Mouse (Mus musculus) frontal cortex, postnatal 36 days (tissue): ENCODE data around the gene Mex3a.
A peak's percentile ranks its signal among the peaks of the same experiment; 100 is the strongest.

Experiments used
- DNase-seq, 2 experiments: peaks; one replicate each; pipeline ENCODE4 v3.0.0; 2022; ENCODE audit warnings: low spot score in 2 of 2

Gene Mex3a

DNA sequence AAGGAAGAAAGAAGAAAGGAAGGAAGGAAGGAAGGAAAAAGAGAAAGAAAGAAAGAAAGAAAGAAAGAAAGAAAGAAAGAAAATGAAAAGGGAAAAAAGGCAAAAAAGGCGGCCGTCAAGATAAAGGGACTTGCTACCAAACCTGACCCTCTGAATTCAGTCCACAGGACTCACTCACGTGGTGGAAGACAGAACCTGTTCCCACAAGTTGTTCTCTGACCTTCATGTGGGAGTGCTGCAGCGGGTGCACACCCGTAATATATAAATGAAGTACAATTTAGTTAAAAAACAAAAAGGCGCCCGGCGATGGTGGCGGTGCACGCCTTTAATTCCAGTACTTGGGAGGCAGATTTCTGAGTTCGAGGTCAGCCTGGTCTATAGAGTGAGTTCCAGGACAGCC is 3.5 kb upstream of the Mex3a start:
- DNase-seq, result no peak

DNA sequence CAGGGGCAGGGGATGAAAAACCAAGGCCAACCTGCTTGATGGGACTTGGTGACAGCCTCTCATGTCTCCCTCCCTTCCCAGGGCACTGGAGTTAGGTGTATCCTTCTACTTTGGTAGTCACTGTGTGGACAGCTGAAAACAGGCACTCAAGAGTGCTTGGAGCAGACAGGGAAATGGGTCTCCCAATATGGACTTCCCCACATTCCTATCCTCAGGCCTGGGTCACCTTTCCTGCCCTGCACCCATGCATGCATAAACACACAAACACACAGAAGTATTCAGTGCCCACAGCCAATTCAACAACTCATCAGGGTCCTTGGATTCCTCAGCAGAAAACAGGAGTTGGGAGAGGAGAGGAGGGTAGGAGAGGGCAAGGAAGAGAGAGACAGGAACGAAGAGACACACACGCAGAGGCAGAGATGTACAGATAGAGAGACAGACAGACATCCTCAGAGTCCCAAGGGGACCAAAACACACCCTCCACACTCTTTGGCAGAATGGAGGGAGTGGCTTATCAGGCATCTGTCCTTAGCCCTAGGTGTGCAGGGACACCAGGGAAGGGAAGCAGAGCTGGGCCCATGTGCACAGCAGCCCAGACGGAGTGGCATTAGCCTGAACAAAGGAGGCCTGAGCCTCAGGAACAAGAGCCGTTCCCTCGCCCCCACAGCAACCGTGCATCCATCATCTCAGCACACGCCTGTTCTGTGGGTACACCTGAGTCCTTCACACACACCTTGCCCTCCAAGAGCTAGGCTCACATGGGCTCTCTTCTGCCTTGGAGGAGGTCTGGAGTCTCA is 2.8 kb upstream of the Mex3a start:
- DNase-seq, result no peak

DNA sequence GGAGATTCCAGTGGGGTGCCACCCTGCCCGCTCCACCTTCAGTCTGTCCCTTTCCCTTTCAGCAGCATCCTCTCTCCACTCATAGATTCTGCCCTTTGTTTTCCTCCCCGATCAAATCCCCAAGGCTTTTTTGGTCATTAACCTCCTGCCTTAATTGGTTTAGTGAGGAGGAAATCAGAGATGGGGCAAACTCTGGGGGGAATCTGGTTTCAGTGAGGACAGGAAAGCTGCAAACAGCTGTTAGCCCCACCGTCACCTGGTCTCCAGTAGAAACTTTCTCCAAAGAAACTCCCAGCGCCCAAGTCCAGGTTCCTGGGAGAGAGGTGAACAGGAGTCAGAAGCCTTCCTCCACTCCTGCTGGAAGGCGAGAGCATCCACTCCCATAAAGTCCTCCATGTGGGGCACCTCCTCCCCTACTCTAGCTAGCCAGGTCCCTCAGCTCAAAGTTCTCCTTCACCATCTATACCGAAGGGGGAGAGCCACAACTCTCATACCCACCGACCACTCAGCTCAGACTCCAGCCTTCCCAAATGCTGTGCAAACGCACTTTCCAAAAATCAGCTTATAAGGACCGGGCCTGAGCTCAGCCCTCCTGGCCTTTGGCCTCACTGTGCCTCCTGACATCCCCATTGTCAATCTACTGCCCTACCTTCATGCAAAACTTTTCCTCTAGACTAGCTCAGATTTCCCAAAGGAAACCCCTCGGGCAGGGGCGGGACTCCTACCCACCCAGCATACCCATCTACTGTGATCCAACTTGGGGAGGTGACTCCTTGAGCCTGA is 1.9 kb upstream of the Mex3a start:
- no peak for DNase-seq

DNA sequence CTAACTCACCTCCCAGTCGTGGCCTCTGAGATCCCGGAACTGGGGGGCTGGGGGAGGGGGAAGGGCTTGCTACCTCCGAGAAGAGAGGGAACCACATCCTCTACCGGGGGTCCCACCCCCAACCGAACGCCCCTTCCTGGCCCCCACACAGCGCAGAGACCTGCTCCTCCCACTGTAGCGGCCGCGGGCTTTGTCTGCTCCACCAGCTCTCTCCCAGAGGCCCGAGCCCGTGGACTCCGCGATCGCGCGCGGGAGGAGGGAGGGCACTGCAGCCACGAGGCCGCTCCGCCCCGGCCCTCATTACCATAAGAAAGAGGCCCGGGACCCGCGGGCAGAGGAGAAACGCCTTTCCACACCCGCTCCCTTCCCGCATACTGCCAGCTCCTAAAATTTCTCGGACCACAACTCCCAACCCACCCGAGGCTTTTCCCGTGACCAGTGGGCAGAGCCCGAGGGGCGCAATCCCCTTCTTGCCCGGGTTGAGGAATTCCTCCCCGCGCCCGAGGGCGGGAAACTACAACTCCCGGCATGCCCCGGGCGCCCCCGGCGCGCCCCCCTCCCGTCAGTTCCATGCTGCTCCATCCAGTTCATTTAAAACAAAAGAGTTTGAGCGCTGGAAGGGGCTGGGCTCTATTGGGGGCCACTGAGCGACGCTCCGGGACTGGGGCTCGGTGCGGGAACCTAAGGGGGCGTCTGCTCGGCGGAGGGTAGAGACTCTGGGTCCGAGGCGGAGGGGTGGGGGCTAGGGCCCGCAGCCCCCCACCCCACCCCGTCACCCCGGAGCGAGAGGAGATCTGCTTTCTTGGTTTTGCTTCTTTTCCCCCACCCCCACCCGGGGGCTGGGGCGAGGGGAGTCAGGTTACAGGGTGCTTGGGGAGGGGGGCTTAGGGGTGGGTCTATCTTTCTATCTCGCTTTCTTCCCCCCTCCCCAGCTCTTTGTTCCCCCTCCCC is 572 bp upstream of the Mex3a start:
- peak; percentile 85 to 89 for DNase-seq

DNA sequence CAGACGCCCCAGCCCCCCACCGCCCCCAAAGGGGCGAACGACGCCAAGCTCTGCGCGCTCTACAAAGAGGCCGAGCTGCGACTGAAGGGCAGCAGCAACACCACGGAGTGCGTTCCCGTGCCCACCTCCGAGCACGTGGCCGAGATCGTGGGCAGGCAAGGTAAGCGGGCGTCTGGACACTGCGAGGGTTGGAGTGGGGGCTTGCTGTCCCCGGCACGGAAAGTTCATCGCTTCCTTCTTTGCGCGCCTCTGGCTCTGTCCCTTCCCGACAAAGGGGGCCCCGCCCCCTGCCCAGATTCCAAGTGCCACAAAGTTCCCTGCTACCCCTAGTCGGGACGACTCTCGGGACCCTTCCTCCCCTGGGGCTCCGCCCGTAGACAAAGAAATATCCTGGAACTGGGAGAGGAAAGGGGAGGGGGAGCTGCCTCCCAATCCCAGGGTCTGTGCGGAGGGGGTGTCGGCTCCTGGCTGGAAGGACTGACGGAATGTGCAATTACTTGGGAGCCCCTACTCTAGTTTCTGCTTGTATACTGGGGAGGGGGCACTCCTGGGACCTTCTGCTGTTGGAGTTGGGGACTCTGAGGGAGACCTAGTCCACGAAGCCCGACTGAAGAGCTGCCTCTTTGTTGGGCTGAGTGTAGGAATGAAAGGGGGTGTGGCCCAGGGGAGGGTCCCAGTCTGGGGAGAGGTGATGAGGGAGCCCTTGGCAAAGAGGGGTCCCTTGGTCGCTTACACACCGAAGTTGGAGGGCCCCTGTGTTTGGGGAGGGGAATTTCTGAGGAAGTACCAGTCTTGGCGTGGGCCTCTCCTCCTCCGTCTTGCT is 705 bp downstream of the Mex3a start:
- DNase-seq, result no peak

DNA sequence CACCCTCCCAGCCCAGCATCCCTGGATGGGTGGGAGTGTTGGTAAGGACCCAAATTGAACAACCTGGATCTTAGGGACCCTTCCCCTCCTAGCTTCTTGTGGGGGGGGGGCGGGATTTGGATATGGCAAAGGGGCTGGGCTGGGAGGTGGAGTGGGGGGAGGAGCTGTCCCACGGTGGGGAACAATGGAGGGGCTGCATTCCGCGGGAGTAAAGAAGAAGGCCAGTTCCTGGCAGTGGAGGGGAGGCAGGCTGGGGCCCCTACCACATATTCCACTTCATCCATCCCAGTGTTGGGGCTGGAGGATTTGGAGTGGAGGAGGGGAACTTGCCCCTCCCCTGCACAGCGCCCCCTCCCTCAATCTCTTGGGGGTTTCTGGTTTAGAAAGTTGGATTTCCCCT is 1.5 kb downstream of the Mex3a start:
- DNase-seq, result no peak

DNA sequence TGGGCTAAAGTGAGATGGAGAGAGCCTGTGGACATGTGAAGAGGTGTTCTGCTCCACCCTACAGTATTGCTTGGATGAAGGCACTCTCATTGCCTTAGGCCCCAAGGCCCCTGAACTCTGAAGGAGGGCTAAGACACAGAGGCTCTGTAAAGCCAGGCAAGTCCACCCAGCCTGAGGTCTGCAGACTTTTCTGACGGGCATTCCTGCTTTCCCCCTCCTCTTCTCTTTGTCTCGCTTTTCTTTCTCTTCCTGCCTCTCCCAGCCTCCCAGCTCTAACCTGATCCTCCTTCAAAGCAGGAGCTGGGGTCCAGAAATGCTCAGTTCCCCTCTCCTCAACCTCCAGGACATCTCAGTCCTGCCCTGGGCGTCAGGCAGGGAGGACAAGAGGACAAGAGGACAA is 2.8 kb downstream of the Mex3a start:
- DNase-seq, result no peak

DNA sequence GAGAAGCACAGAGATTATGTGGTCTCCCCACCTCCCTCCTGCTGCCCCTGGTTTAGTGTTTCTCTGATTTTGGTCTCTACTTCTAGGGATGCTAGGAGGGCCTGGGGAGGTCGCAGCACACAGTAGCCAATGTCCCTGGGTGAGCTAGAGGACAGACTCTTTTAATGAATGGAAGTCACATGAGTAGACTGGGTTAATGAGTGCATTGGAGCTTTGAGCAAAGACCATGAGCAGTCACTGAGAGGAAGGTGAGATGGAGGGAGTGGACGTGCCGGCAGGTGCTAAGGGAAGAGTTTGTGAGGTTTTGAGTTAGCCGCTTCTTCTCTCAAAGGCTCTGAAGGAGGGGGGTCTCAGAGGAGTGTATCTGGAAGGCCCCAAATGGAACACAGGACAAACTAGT is 3.3 kb downstream of the Mex3a start:
- no peak for DNase-seq

DNA sequence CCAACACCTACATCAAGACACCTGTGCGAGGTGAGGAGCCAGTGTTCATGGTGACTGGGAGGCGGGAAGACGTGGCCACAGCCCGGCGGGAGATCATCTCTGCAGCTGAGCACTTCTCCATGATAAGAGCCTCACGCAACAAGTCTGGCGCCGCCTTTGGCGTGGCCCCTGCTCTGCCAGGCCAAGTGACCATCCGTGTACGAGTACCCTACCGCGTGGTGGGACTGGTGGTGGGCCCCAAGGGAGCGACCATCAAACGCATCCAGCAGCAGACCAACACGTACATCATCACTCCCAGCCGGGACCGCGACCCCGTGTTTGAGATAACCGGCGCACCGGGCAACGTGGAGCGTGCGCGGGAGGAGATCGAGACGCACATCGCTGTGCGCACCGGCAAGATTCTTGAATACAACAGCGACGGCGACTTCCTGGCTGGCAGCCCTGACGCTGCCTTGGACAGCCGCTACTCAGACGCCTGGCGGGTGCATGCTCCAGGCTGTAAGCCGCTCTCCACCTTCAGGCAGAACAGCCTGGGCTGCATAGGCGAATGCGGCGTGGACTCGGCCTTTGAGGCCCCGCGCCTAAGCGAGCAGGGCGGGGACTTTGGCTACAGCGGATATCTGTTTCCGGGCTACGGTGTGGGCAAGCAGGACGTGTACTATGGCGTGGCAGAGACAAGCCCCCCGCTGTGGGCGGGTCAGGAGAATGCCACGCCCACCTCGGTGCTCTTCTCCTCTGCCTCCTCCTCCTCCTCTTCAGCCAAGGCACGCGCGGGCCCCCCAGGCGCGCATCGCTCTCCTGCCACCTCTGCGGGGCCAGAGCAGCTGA is 4.1 kb downstream of the Mex3a start:
- peak; percentile 68 to 82 for DNase-seq

DNA sequence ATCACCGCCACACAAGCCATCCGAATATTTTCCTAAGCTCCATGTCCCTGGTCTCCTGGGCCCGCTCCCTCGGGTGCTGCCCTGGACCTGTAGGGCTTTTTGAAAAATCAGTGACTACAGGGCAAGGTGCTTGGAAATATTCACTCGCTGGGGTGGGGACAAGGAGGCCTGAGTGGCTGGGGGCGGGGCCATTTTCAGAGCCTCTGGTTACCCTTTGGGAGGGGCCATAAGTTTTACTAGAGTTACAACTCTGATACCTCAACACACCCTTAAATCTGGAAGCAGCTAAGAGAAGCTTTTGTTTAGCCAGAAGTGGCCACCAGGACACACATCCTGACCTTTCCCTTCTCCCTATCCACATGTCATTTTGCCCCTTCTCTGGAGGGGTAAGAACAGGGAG is 5.0 kb downstream of the Mex3a start:
- DNase-seq, result no peak

DNA sequence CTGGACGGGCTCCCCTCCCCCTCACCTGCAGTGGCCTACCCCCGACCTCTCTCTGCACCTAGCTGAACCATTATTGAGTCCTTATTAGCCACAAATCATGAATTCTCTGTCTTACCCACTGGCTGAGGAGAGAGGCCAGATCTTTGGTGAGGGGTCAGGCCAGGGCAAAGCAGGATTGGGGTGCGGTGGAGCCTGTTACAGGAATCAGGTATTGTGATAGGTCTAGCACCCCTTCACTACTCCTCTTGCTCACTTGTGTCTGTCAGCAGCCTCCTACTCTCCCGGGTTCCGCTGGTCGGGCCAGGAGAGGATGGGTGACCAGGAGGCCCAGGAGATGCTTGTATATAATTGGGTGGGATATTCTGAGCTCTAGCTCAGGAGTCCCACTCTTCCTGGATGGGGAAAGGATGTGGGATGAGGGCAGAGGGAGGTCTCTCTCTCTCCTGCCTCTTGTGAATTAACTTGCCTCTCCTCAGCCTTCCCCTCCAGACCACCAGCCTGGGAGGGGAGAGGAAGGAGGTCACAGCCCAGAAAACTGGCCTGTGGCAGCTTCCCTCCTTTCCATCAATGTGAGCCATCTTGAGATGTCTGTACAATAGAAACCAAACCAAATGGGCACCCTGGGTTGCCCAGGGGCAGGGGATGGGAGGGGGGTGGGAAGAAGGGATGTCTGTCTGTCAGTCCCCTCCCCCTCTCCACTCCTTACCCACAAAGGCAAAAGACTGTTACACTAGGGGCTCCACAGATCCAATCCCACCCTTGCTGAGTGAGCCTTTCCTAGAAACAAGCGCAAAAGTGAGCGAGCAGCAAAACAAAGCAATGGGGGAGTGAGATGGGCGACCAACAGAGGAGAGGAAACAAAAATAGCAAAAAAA is 6.3 kb downstream of the Mex3a start:
- no peak for DNase-seq

DNA sequence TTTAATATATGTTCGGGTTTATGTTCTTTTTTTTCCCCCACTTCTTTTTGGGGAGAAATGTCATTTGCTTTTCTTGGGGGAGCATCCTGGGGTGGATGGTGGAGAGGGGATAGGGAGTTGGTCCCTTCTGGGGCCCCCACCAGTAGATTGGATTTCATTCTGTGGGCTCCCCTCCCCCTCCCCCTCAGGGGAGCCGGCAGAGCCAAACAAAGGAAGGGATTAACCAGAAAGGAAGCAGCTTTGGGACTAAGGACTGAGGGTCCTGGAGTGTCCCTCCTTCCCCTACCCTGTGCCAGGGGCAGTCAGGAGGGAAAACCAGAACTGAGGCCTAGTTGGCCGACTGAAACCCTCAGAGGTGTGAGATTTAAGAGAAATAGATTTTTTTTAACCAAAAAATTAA is 7.2 kb downstream of the Mex3a start:
- DNase-seq, result no peak

DNA sequence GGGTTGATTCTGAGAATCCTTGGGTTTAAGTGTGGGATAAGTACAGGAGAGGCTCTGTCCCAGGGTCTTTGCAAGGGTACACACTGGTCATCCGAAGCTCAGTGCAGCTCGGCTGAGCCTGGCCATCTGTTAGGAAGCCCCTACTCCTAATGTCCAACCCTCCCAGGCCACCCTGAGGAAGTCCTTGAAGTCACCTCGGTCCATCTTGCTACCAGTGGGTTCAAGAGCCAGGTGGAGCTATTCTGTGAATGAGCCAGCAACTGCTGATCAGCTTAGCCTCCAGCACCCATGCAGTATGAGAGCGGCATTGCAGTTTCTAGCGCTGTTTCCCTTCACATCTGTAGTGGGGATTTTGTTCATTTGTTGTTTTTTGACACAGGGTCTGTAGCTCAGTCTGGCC is 7.9 kb downstream of the Mex3a start:
- no peak for DNase-seq

DNA sequence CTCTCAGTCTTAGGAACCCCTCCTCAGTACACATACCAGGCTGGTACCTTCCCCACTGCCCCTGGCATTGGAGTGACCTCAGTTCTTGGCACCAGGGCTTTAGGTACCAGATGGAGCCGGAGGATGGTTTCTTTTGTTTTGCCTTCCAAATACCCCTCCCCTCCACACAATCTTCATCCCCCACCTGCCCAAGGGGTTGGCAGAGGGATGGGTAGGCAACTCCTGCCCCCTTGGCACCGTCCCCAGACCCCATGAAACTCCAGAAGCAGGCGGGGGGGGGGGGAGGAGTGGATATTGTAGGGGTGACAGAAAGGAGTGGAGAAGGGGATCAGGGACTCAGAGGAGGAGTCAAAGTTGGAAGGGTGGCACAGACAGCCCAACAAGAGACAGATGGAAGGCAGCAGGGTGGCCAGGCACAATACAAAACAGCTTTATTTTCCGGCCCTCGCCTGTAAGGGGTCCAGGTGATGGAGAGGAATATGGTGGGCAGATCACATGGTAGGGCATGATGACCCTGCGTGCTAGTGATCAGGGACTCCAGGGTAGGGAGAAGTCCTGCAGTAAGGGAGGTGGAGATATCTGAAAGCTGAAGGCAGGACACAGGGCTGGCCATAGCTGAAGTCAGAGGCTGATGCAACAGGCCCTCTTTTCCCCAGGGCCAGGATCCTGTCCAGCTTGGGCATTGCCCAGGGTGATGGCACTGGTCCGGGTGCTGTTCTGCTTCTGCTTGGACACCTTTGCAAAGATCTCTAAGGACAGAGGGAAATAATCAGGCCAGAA is 9.6 kb downstream of the Mex3a start:
- no peak for DNase-seq

DNA sequence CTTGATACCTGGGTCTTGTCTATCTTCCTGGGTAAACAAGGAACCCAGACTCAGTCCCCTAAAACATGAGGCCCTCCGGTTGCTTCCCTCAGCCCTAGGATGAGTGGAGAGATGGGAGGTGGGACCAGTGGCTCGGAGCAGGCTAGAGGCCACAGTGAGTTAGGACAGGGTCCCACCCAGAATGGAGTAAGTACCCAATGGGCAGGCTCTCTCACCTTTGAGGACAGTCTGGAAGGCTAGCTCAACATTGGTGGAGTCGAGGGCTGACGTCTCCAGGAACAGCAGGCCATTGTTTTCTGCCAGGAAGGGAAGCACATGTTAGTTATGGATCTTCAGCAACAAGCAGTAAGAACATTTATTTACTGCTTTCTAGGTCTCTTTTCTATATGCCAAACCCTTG is 10.3 kb downstream of the Mex3a start:
- DNase-seq, result no peak

DNA sequence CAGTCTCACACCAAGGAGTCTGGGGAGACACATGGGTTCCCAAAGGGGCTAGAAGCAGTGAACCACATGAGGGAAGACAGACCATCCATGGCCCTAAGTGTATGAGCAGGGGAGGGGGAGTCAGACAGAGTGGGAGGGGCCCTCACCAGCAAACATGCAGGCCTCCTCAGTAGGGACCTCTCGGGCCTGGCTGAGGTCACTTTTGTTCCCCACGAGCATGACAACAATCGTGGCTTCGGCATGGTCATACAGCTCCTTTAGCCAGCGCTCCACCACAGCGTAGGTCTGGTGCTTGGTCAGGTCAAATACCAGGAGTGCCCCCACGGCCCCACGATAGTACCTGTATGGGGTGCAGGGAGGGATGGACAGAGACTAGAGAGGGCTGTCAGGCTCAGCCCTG is 11.0 kb downstream of the Mex3a start:
- no peak for DNase-seq

DNA sequence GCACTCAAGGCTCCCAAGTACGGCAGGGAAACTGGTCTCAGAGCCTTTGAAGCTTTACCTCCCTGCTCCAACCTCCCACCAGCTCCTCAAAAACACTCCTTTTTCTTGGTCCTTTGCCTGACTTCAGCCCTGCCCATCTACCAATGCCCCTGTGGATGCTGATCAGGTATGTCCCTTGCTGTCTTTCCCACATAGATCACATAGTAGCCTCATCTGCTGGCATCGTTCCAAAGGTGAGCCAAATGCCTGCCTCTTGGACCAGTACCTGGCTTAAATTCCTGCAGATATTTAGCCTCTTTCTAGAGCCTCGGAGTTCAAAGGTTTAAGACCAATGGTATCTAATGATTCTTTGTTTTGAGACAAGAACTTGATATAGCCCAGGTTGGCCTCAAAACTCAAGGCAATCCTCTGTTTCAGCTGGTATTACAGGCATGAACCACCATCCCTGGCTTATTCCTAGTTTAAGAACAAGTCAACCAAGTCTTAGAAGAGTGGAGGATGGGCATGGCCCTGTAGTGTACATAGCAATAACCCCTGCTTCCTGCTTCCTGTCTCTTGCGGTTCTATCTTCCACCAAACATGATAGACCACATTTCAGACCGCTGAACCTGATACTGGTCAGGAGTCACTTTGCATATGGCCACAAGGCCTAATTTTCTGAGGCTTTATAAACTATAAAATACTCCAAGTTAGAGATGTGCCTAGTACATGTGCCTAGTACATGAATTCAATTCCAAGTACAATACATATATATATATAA is 11.6 kb downstream of the Mex3a start:
- no peak for DNase-seq

DNA sequence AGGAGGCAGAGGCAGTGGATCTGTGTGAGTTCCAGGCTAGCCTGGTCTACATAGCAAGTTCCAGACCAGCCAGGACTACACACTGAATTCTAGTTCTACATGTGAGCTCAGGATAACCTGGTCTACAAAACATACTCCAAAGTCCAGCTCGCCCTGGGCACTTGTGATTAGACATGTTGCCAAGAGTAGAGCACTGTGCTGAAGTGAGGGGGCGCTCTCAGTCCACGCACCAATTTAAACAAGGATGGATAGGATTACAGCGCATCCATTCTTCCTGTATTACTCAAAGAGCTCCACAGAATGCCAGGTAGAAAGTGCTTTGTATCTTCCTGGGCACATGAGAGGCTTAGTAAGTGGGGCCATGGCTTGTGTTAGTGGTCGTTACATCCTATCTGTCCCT is 12.3 kb downstream of the Mex3a start:
- DNase-seq, result no peak
